In genomic region chr10:12614465-12615199, GRCm38 (mm10) we compare ENCODE assay signal across 8 mouse cellular contexts.
DNase-seq lines count a peak whose midpoint lies in the region; ATAC-seq and TF ChIP-seq lines count a peak whose summit lies in the region.

No protein-coding gene starts in this region.

- ATAC-seq in lung, embryonic 16.5 days (ENCODE audit: low read depth), result no peak
- ATAC-seq in frontal cortex, adult (ENCODE audit: low TSS enrichment), result peak; percentile 87
- peak; percentile 64 for ATAC-seq in neural tube, embryonic 12.5 days (ENCODE audit: low FRiP score, low read depth)
- no peak for ATAC-seq in erythroid progenitor cell, adult 5-6 weeks (replicated peaks; ENCODE audit: low FRiP score, poor library complexity, severe bottlenecking)

- no peak for DNase-seq in lung, adult 2 months
- DNase-seq in cerebellum, adult 8-10 months, result peak; percentile 28
- DNase-seq in left cerebral cortex, adult 18-20 months (ENCODE audit: low spot score in 2 of 2), result peak; percentile 52 to 57
- no peak for DNase-seq in B cell, adult 2 months

- H3K9ac ChIP-seq in lung, embryonic 16.5 days (ENCODE audit: low read length), result peak overlapping the region; percentile 31; the same call in 1 of the 2 replicates
- H3K9ac ChIP-seq in neural tube, embryonic 12.5 days, result peak overlapping the region; percentile 61

- 0 out of 2 replicates have a peak overlapping the region, but pooled peaks have one; percentile 3 for H3K4me3 ChIP-seq in lung, embryonic 16.5 days (ENCODE audit: low read length)
- H3K4me3 ChIP-seq in lung, adult 2 months (replicated peaks; ENCODE audit: extremely low read depth, low read depth, low read length), result no peak overlapping the region
- peak overlapping the region; percentile 41 for H3K4me3 ChIP-seq in neural tube, embryonic 12.5 days

- H3K27ac ChIP-seq in lung, embryonic 16.5 days (ENCODE audit: low read length), result no peak overlapping the region
- no peak overlapping the region for H3K27ac ChIP-seq in neural tube, embryonic 12.5 days

- no peak for TF ChIP-seq POLR2A in lung, adult 2 months (IDR thresholded peaks at IDR 0.05; ENCODE audit: borderline replicate concordance, extremely low read depth, low read depth, low read length)

- H3K4me1 ChIP-seq in lung, embryonic 16.5 days (replicated peaks; ENCODE audit: control insufficient read depth, insufficient read depth, low read length), result no peaks in the 10 kb centered on the region
- H3K4me1 ChIP-seq in lung, adult 2 months (ENCODE audit: control insufficient read depth, insufficient read depth, low read length), result no peaks in the 10 kb centered on the region
- peaks cover 10% of the 10 kb centered on the region for H3K4me1 ChIP-seq in neural tube, embryonic 12.5 days

- no peak for TF ChIP-seq CTCF in lung, adult 2 months (IDR thresholded peaks at IDR 0.05; ENCODE audit: insufficient read depth, low read length)

- WGBS in lung, embryonic 16.5 days, result 23% methylated on average over 22 of the region's 22 CpGs
- 44% methylated on average over 22 of the region's 22 CpGs for WGBS in lung, adult 2 months
- WGBS in neural tube, embryonic 12.5 days, result 1% methylated on average over 22 of the region's 22 CpGs

- no peaks in the 10 kb centered on the region for H3K27me3 ChIP-seq in lung, embryonic 16.5 days (ENCODE audit: control insufficient read depth, insufficient read depth, low read depth, low read length)
- H3K27me3 ChIP-seq in neural tube, embryonic 12.5 days (replicated peaks), result no peaks in the 10 kb centered on the region

- no peaks in the 10 kb centered on the region for H3K36me3 ChIP-seq in lung, embryonic 16.5 days (ENCODE audit: control insufficient read depth, insufficient read depth, low read length)
- no peaks in the 10 kb centered on the region for H3K36me3 ChIP-seq in neural tube, embryonic 12.5 days

- no peaks in the 10 kb centered on the region for H3K9me3 ChIP-seq in lung, embryonic 16.5 days (ENCODE audit: control insufficient read depth, low read length)
- H3K9me3 ChIP-seq in neural tube, embryonic 12.5 days, result no peaks in the 10 kb centered on the region

- peak overlapping the region; percentile 36 for H3K4me2 ChIP-seq in lung, embryonic 16.5 days (ENCODE audit: low read depth, low read length)
- peak overlapping the region; percentile 74 for H3K4me2 ChIP-seq in neural tube, embryonic 12.5 days (replicated peaks)

Comparison
In these comparisons a context has a peak if more than half of its experiments do, and no peak if none do; other contexts are left out.
1. ATAC-seq: peak in frontal cortex, adult (single experiment) and neural tube, embryonic 12.5 days (single experiment); none in lung, embryonic 16.5 days (single experiment) and erythroid progenitor cell, adult 5-6 weeks (single experiment).
2. DNase-seq: peak in cerebellum, adult 8-10 months (single experiment) and left cerebral cortex, adult 18-20 months (2 of 2); none in lung, adult 2 months (single experiment) and B cell, adult 2 months (0 of 2).